Mouse (Mus musculus) lung, postnatal 25 days (tissue): Measurements from ENCODE around the gene Slitrk5.
"Not testable (repeated sequence)": the region's sequence is repeated elsewhere in the genome, so short reads cannot be mapped to it uniquely, and the experiment has no call there.

Source experiments
- DNase-seq: peaks from one replicate; pipeline ENCODE4 v3.0.0; 2022; ENCODE audit warnings: low spot score

The Slitrk5 gene

GRCm38 (mm10) chr14:111674664-111675147 lies at the start of gene Slitrk5:
TSS of gene Slitrk5 (plus strand) at chr14:111675097.
- peak; percentile 8 for DNase-seq

- DNase-seq = no peak
These were observed 2.0 kb upstream of the Slitrk5 start for GRCm38 (mm10) chr14:111672942-111673341.

GRCm38 (mm10) chr14:111675211-111676165 lies 591 bp downstream of the Slitrk5 start:
- DNase-seq = no peak

- no peak for DNase-seq
These were observed 1.3 kb downstream of the Slitrk5 start for GRCm38 (mm10) chr14:111676166-111676581.

GRCm38 (mm10) chr14:111676851-111677291 lies 2.0 kb downstream of the Slitrk5 start:
- DNase-seq = no peak

GRCm38 (mm10) chr14:111677361-111678070 lies 2.6 kb downstream of the Slitrk5 start:
- no peak for DNase-seq

- no peak for DNase-seq
These were observed 5.4 kb downstream of the Slitrk5 start for GRCm38 (mm10) chr14:111680271-111680670.

GRCm38 (mm10) chr14:111681092-111681708 lies 6.3 kb downstream of the Slitrk5 start:
- DNase-seq = no peak

GRCm38 (mm10) chr14:111681773-111682172 lies 6.9 kb downstream of the Slitrk5 start:
- DNase-seq = no peak

GRCm38 (mm10) chr14:111683543-111683942 lies 8.6 kb downstream of the Slitrk5 start:
- no peak for DNase-seq

GRCm38 (mm10) chr14:111690139-111690538 lies 15.2 kb downstream of the Slitrk5 start:
- not testable (repeated sequence) for DNase-seq

GRCm38 (mm10) chr14:111729833-111730232 lies 54.9 kb downstream of the Slitrk5 start:
- DNase-seq = no peak
